Mouse (Mus musculus) intestine, embryonic 16.5 days (tissue): ENCODE measurements at regions not wholly inside any gene's neighbourhood (a gene's known extent, or its start where the extent isn't known, plus 50 kb on each side); places are given as distances from the start of the nearest gene placed in this dataset.
"Not testable (repeated sequence)": the region's sequence is repeated elsewhere in the genome, so short reads cannot be mapped to it uniquely, and the experiment has no call there.

Experiments
- ATAC-seq: fragments of 200-750 bp; cut with Nextera tagmentation; 2 replicates; pipeline ENCODE4 v1.8.0; 2017; ENCODE audit warnings: moderate TSS enrichment, moderate library complexity
- H3K27ac ChIP-seq: fragments of 300-500 bp; sonication (generic); 2 replicates; pipeline ENCODE4 v1.5.1; 2014; ENCODE audit warnings: mild to moderate bottlenecking, low read length
- H3K27me3 ChIP-seq: fragments of 300-500 bp; sonication (generic); replicated peaks from 2 replicates; pipeline ENCODE4 v1.6.1; 2014; ENCODE audit warnings: low read length, control low read depth, mixed read lengths; ENCODE audit not compliant: control insufficient read depth, insufficient read depth
- H3K36me3 ChIP-seq: fragments of 300-500 bp; sonication (generic); 2 replicates; pipeline ENCODE4 v1.6.1; 2014; ENCODE audit warnings: low read length, control low read depth; ENCODE audit not compliant: control insufficient read depth, insufficient read depth
- H3K4me1 ChIP-seq: fragments of 300-500 bp; sonication (generic); 2 replicates; pipeline ENCODE4 v1.6.1; 2014; ENCODE audit warnings: low read length, control low read depth, mixed read lengths; ENCODE audit not compliant: control insufficient read depth, insufficient read depth
- H3K4me2 ChIP-seq: fragments of 300-500 bp; sonication (generic); 2 replicates; pipeline ENCODE4 v1.6.1; 2014; ENCODE audit warnings: low read depth, low read length, control low read depth
- H3K4me3 ChIP-seq: fragments of 300-500 bp; sonication (generic); 2 replicates; pipeline ENCODE4 v1.5.1; 2014; ENCODE audit warnings: mild to moderate bottlenecking, low read length
- H3K9ac ChIP-seq: fragments of 300-500 bp; sonication (generic); 2 replicates; pipeline ENCODE4 v1.6.1; 2014; ENCODE audit warnings: low read depth, low read length
- H3K9me3 ChIP-seq: fragments of 300-500 bp; sonication (generic); 2 replicates; pipeline ENCODE4 v1.6.1; 2016; ENCODE audit warnings: low read length, control low read depth; ENCODE audit not compliant: control insufficient read depth
- WGBS: fragments of 180-500 bp; shearing (Covaris S2); extraction: QIAGEN DNeasy Blood & Tissue Kit; methylation state at CpG from one replicate; pipeline ENCODE4 v1.1.7; 2014; 5-methylcytosine and 5-hydroxymethylcytosine counted together

DNA sequence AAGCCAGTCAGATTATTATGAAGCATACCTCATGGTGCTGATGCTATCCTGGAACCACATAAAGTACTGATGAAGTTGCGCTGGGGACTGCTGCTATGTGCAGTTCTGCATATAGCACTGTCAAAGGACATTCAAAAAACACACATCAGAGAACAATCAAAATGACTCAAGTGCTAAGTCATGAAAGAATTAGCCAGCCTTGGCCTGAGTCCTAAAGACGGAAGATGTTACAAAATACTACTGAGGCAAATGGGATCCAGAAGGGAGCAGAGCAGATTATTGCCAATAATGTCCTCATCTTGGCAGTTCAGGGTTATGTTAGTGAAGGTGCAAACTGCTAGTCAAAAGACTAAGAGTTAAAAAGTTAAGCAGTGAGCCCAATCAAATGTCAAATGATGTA lies 87.9 kb upstream of the Mpdz start:
- Histone ChIP-seq H3K27ac (no peak overlapping the region), H3K4me2 (no peak overlapping the region), H3K4me1 (no peaks in the 10 kb centered on the region), H3K9me3 (no peaks in the 10 kb centered on the region), H3K4me3 (no peak overlapping the region), H3K27me3 (no peaks in the 10 kb centered on the region), H3K9ac (no peak overlapping the region), H3K36me3 (no peaks in the 10 kb centered on the region)
- 91% methylated on average over 2 of the region's 2 CpGs for WGBS
- no peak for ATAC-seq

DNA sequence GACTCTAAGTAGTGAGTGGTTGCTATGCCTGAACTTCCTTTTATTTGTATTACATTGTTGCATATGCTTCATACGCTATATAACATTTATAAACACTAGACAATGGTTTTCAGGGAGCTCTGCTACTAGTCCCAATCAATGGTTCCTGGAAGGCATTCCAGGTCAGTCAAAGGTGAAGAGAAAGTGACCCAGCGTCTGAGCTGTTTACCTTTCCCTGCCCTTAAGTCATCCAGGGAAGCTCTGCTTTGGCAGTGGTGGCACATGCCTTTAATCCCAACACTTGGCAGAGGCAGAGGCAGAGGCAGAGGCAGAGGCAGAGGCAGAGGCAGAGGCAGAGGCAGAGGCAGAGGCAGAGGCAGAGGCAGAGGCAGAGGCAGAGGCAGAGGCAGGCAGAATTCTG lies 76.5 kb upstream of the Mpdz start:
- H3K4me3 ChIP-seq, H3K27ac ChIP-seq, H3K27me3 ChIP-seq, ATAC-seq, H3K4me1 ChIP-seq, H3K36me3 ChIP-seq, H3K9ac ChIP-seq, H3K4me2 ChIP-seq, H3K9me3 ChIP-seq: not testable (repeated sequence)
- 56% methylated on average over 2 of the region's 2 CpGs for WGBS

DNA sequence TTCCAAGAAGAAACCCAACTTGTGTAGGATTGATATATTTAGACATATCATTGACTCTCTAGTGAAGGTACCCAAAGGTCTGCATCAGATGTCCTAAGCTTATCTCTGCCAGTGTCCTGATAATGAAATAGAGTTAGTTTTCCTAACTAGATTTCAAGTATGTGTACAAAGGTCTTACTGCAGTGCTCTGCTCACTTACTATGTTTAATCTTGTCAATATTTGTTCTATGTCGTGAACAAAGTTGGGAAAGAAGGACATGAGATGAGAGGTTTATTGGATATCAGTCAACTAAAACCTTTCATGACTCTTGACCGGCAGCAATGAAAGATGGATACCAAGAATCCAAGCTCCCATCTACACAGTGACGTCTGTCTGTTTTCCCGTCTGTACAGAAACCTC lies 71.9 kb upstream of the Mpdz start:
- Histone ChIP-seq H3K4me3 (no peak overlapping the region), H3K9ac (no peak overlapping the region), H3K9me3 (no peaks in the 10 kb centered on the region), H3K27ac (no peak overlapping the region), H3K27me3 (no peaks in the 10 kb centered on the region), H3K36me3 (no peaks in the 10 kb centered on the region), H3K4me2 (no peak overlapping the region), H3K4me1 (no peaks in the 10 kb centered on the region)
- WGBS: 57% methylated on average over 4 of the region's 4 CpGs
- no peak for ATAC-seq

DNA sequence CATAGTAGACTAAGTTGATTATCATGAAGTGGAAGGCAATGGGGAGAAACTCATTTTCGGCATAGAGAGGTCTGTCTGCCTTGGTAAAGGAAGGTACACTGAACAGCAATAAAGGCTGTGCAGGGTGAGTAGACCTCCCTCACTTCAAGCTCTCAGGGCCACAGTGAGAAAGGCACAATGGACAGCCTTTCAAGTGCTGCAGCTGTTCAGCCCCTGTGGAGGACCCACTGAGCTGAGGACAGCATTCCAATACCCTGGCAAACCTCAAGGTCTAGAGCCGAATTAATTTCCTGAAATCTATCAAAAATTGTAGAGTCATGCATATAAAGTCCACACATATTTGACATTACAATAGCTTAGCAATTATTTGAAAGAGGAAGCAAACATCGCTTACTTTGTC lies 69.8 kb upstream of the Mpdz start:
- Histone ChIP-seq H3K27me3 (no peaks in the 10 kb centered on the region), H3K4me2 (no peak overlapping the region), H3K4me1 (no peaks in the 10 kb centered on the region), H3K9me3 (no peaks in the 10 kb centered on the region), H3K36me3 (no peaks in the 10 kb centered on the region), H3K27ac (no peak overlapping the region), H3K9ac (no peak overlapping the region), H3K4me3 (no peak overlapping the region)
- ATAC-seq: no peak
- 65% methylated on average over 3 of the region's 3 CpGs for WGBS

DNA sequence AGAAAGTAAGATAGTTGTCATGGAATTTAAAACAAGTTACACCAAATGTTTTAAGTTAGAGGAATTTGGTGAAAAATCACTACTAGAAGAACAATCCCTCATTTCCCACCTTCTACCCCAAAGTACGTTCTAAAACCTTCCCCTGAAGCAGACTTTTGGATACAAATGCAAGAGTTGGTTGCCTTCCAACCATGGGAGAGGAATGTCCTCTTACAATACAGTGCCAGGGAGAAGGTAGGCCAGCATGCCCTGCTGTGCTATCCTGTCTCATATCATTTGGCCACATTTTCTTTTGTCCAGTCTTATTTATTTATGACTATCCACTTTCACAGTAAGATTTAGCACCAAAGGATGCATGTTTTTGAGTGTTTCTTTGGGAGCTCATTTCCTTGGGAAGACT lies 66.2 kb upstream of the Mpdz start:
- Histone ChIP-seq H3K27me3 (no peaks in the 10 kb centered on the region), H3K36me3 (no peaks in the 10 kb centered on the region), H3K9ac (no peak overlapping the region), H3K4me3 (no peak overlapping the region), H3K4me2 (no peak overlapping the region), H3K27ac (no peak overlapping the region), H3K9me3 (no peaks in the 10 kb centered on the region), H3K4me1 (0 out of 2 replicates have a peak, but pooled peaks cover 2% of the 10 kb centered on the region)
- WGBS: 87% methylated on average over 1 of the region's 1 CpGs
- ATAC-seq: no peak

DNA sequence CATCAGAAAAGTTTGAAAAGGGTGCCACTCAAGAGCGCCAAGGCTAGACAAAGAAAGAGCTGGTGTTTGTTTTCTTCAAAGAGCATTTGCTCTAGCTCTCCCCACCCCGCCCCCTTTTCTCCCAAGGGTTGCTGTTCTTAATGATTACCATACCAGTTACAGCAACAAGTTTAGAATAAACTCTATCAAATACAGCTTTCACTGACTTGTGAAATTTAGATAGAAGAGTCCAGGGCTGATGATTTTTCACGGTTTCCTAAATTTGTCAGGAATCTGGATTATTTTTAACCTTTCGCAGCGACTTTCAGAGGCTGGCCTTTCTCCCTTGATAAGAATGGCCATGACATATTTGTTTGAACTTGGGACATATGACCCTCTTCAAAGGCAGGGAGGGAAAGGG lies 64.2 kb upstream of the Mpdz start:
- no peak overlapping the region for H3K4me3 ChIP-seq
- no peaks in the 10 kb centered on the region for H3K36me3 ChIP-seq
- ATAC-seq: no peak
- no peaks in the 10 kb centered on the region for H3K9me3 ChIP-seq
- 0 out of 2 replicates have a peak, but pooled peaks cover 2% of the 10 kb centered on the region for H3K4me1 ChIP-seq
- no peak overlapping the region for H3K27ac ChIP-seq
- no peak overlapping the region for H3K4me2 ChIP-seq
- WGBS: 89% methylated on average over 5 of the region's 5 CpGs
- H3K27me3 ChIP-seq: no peaks in the 10 kb centered on the region
- H3K9ac ChIP-seq: no peak overlapping the region

DNA sequence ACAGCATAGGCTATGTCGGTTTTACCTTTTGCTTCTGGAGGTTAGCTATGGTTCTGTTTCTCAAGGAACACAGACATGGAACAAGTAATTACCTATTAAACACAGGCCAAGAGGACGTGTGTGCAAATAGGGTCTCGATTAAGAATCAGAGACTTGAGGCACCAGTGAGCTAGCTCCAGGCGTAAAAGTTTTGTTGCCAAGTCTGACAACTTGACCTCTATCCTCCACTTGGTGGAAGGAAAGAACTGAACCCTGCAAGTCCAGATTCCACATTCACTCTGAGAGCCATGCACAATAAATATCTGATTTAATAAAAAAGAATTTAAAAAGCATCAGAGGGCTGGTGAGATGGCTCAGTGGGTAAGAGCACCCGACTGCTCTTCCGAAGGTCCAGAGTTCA lies 63.7 kb upstream of the Mpdz start:
- no peaks in the 10 kb centered on the region for H3K27me3 ChIP-seq
- WGBS: 92% methylated on average over 6 of the region's 6 CpGs
- H3K27ac ChIP-seq: no peak overlapping the region
- H3K4me2 ChIP-seq: no peak overlapping the region
- no peaks in the 10 kb centered on the region for H3K36me3 ChIP-seq
- no peaks in the 10 kb centered on the region for H3K9me3 ChIP-seq
- no peak overlapping the region for H3K4me3 ChIP-seq
- 0 out of 2 replicates have a peak, but pooled peaks cover 2% of the 10 kb centered on the region for H3K4me1 ChIP-seq
- no peak overlapping the region for H3K9ac ChIP-seq
- ATAC-seq: no peak

DNA sequence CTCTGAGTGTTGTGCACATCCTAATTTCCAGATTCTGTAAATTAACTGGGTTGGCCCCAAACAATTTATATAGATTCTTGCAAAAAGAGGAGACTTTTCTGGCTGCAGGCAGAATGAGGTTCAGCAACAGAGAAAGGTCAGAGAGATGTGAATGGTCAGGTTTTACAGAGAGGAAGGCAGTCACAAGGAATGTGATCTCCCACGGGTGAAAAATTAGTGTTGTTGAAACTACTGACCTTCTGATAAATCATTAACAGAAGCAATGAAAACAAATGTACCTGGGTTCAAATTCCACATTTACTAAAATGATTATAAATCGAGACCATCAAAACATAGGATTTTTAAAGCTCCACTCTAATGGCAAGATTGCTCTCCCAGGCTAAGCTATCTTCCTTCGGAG lies 62.5 kb upstream of the Mpdz start:
- Histone ChIP-seq H3K27ac (no peak overlapping the region), H3K9me3 (no peaks in the 10 kb centered on the region), H3K4me1 (0 out of 2 replicates have a peak, but pooled peaks cover 2% of the 10 kb centered on the region), H3K4me2 (no peak overlapping the region), H3K4me3 (no peak overlapping the region), H3K9ac (no peak overlapping the region), H3K36me3 (no peaks in the 10 kb centered on the region), H3K27me3 (no peaks in the 10 kb centered on the region)
- no peak for ATAC-seq
- WGBS: 50% methylated on average over 3 of the region's 3 CpGs

DNA sequence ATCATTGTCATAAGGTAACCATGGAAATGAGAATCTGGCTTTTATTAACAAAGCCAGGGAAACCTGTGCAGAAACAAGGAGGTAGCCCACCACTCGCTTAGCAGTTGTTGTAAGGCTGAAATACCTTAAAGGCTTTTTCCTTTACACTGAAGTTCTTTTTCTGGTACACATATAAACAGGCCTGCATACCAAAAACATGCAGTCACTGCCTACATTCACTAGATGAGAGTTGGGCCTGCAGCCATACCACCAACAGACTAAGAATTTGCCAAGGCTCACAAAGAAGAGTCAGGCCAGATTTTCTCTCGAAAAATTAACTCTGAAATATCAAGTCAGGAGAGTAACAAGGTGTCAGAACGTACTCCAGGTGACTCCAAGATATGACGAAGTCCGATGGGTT lies 61.3 kb upstream of the Mpdz start:
- no peak overlapping the region for H3K4me3 ChIP-seq
- no peak for ATAC-seq
- H3K36me3 ChIP-seq: no peaks in the 10 kb centered on the region
- H3K27ac ChIP-seq: no peak overlapping the region
- H3K9ac ChIP-seq: no peak overlapping the region
- WGBS: 68% methylated on average over 5 of the region's 5 CpGs
- 0 out of 2 replicates have a peak, but pooled peaks cover 2% of the 10 kb centered on the region for H3K4me1 ChIP-seq
- no peak overlapping the region for H3K4me2 ChIP-seq
- no peaks in the 10 kb centered on the region for H3K9me3 ChIP-seq
- no peaks in the 10 kb centered on the region for H3K27me3 ChIP-seq

DNA sequence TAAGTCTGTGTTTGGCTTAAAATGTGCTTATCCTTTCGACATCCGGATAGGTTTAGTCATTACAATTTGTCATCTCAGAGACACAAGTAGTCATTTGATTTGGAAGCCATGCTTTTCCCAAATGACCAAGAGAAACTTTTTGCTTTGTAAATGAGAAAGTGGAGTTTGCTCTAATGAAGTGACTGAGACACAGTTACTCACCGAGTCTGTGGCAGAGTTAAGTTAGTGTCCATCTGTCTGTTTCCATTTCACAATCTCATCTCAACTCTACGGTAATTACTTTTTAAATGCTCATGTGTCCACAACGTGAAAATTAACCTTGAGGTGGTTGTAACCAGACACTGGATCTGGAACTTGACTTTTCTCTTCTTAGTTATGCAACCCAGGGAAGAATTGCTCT lies 59.2 kb upstream of the Mpdz start:
- Histone ChIP-seq H3K36me3 (no peaks in the 10 kb centered on the region), H3K27ac (no peak overlapping the region), H3K4me3 (no peak overlapping the region), H3K4me2 (no peak overlapping the region), H3K27me3 (no peaks in the 10 kb centered on the region), H3K9me3 (no peaks in the 10 kb centered on the region), H3K4me1 (0 out of 2 replicates have a peak, but pooled peaks cover 2% of the 10 kb centered on the region), H3K9ac (no peak overlapping the region)
- ATAC-seq: no peak
- WGBS: 75% methylated on average over 5 of the region's 5 CpGs
